Mouse (Mus musculus): ENCODE results near the gene Hexim2.

The Hexim2 gene

GRCm38 (mm10) chr11:103141101-103141943 is 9.1 kb downstream of the Hexim2 start:
- in situ Hi-C loops (cut with MboI, MseI) = no loop called here

GRCm38 (mm10) chr11:103141944-103142255 is 9.7 kb downstream of the Hexim2 start:
- in situ Hi-C loops (cut with MboI, MseI) = no loop called here

GRCm38 (mm10) chr11:103142441-103143182 is 10.4 kb downstream of the Hexim2 start:
- in situ Hi-C loops (cut with MboI, MseI) = no loop called here

GRCm38 (mm10) chr11:103144309-103145285 is 12.4 kb downstream of the Hexim2 start:
- in situ Hi-C loops (cut with MboI, MseI) = no loop called here

- in situ Hi-C loops (cut with MboI, MseI) = no loop called here
Observed at GRCm38 (mm10) chr11:103146386-103146785, 14.2 kb downstream of the Hexim2 start.

GRCm38 (mm10) chr11:103147766-103148165 is 15.5 kb downstream of the Hexim2 start:
- in situ Hi-C loops (cut with MboI, MseI) = no loop called here

GRCm38 (mm10) chr11:103149771-103150170 is 17.5 kb downstream of the Hexim2 start:
- in situ Hi-C loops (cut with MboI, MseI) = no loop called here

GRCm38 (mm10) chr11:103158621-103159478 is 26.6 kb downstream of the Hexim2 start:
- in situ Hi-C loops (cut with MboI, MseI) = loop anchor here (5.0 kb wide), 1 partner anchor 57 kb away; the partner anchor contains the start of genes Acbd4 and Plcd3

GRCm38 (mm10) chr11:103160738-103161137 is 28.5 kb downstream of the Hexim2 start:
- in situ Hi-C loops (cut with MboI, MseI) = no loop called here

- in situ Hi-C loops (cut with MboI, MseI) = no loop called here
Observed at GRCm38 (mm10) chr11:103161449-103161848, 29.2 kb downstream of the Hexim2 start.

- in situ Hi-C loops (cut with MboI, MseI) = no loop called here
Observed at GRCm38 (mm10) chr11:103162132-103162531, 29.9 kb downstream of the Hexim2 start.

- in situ Hi-C loops (cut with MboI, MseI) = no loop called here
Observed at GRCm38 (mm10) chr11:103164391-103164790, 32.2 kb downstream of the Hexim2 start.

- in situ Hi-C loops (cut with MboI, MseI) = no loop called here
Observed at GRCm38 (mm10) chr11:103168690-103169390, 36.6 kb downstream of the Hexim2 start.

- in situ Hi-C loops (cut with MboI, MseI) = loop anchor here (5.0 kb wide), 1 partner anchor 158 kb away; no protein-coding TSS in a partner anchor
Observed at GRCm38 (mm10) chr11:103169664-103170063, 37.4 kb downstream of the Hexim2 start.

GRCm38 (mm10) chr11:103170111-103170493 is 37.9 kb downstream of the Hexim2 start:
- in situ Hi-C loops (cut with MboI, MseI) = loop anchor here (5.0 kb wide), 1 partner anchor 157 kb away; no protein-coding TSS in a partner anchor

GRCm38 (mm10) chr11:103170494-103171285 is 38.5 kb downstream of the Hexim2 start, which contains the start of gene Fmnl1:
Fmnl1 (plus strand) TSS chr11:103171107.
- in situ Hi-C loops (cut with MboI, MseI) = loop anchor here (5.0 kb wide), 1 partner anchor 157 kb away; no protein-coding TSS in a partner anchor

GRCm38 (mm10) chr11:103171286-103171620 is 39.0 kb downstream of the Hexim2 start:
- in situ Hi-C loops (cut with MboI, MseI) = loop anchor here (5.0 kb wide), 1 partner anchor 156 kb away; no protein-coding TSS in a partner anchor

- in situ Hi-C loops (cut with MboI, MseI) = loop anchor here (5.0 kb wide), 1 partner anchor 155 kb away; no protein-coding TSS in a partner anchor
Observed at GRCm38 (mm10) chr11:103171703-103172391, 39.6 kb downstream of the Hexim2 start.

All from regulatory T cell (primary cell).